Mouse (Mus musculus) liver, embryonic 15.5 days (tissue): ENCODE measurements around the gene Elovl6. TPM values are rescaled to one million over a fixed set of nuclear protein-coding genes. Genes with fewer than 3 reads are reported as not detected.
A peak's percentile ranks its signal among the peaks of the same experiment; 100 is the strongest.

Experiments used
- ATAC-seq: fragments of 200-750 bp; cut with Nextera tagmentation; 2 replicates; pipeline ENCODE4 v1.8.0; 2017; ENCODE audit warnings: moderate number of reproducible peaks, mild to moderate bottlenecking, moderate library complexity; ENCODE audit not compliant: insufficient read depth
- H3K27ac ChIP-seq: fragments of 300-500 bp; sonication (generic); replicated peaks from 2 replicates; pipeline ENCODE4 v1.5.1; 2015; ENCODE audit warnings: mild to moderate bottlenecking, inconsistent platforms
- H3K27me3 ChIP-seq: fragments of 300-500 bp; sonication (generic); 2 replicates; pipeline ENCODE4 v1.6.1; 2015; ENCODE audit warnings: mild to moderate bottlenecking, inconsistent platforms
- H3K36me3 ChIP-seq: fragments of 300-500 bp; sonication (generic); replicated peaks from 2 replicates; pipeline ENCODE4 v1.6.1; 2015; ENCODE audit warnings: moderate library complexity, mild to moderate bottlenecking, inconsistent platforms
- H3K4me1 ChIP-seq: fragments of 300-500 bp; sonication (generic); replicated peaks from 2 replicates; pipeline ENCODE4 v1.6.1; 2015; ENCODE audit warnings: inconsistent platforms
- H3K4me2 ChIP-seq: fragments of 300-500 bp; sonication (generic); 2 replicates; pipeline ENCODE4 v1.6.1; 2015; ENCODE audit warnings: moderate library complexity, mild to moderate bottlenecking, inconsistent platforms
- H3K4me3 ChIP-seq: fragments of 300-500 bp; sonication (generic); replicated peaks from 2 replicates; pipeline ENCODE4 v1.5.1; 2015; ENCODE audit warnings: mild to moderate bottlenecking, inconsistent platforms
- H3K9ac ChIP-seq: fragments of 300-500 bp; sonication (generic); 2 replicates; pipeline ENCODE4 v1.6.1; 2015; ENCODE audit warnings: moderate library complexity, mild to moderate bottlenecking, inconsistent platforms
- H3K9me3 ChIP-seq: fragments of 300-500 bp; sonication (generic); replicated peaks from 2 replicates; pipeline ENCODE4 v1.6.1; 2016; ENCODE audit warnings: inconsistent platforms
- WGBS: fragments of 180-500 bp; shearing (Covaris S2); methylation state at CpG from one replicate; pipeline ENCODE4 v1.1.7; 2015; ENCODE audit warnings: mixed read lengths; ENCODE audit not compliant: insufficient replicate concordance; 5-methylcytosine and 5-hydroxymethylcytosine counted together
- polyA plus RNA-seq: library from polyadenylated mRNA; unstranded; fragments of >200 nt; fragmentation: Nextera tagmentation; extraction: Ambion mirVana; gene quantifications from 2 replicates; pipeline ENCODE4 v1.2.1, GENCODE M21; 2015

Elovl6 gene
- polyA plus RNA-seq, result 10.3 and 12.0 TPM in 2 replicates

GRCm38 (mm10) chr3:129532180-129532864 lies at the start of gene Elovl6:
Gene Elovl6 (plus strand): TSS chr3:129532355.
- Histone ChIP-seq H3K27me3 (no peaks in the 10 kb centered on the region), H3K27ac (peak within 1 kb of the TSS; percentile 82), H3K4me1 (peaks cover 49% of the 10 kb centered on the region), H3K9ac (peak within 1 kb of the TSS; percentile 82), H3K36me3 (no peaks in the 10 kb centered on the region), H3K9me3 (no peaks in the 10 kb centered on the region), H3K4me3 (peak within 1 kb of the TSS; percentile 78), H3K4me2 (peak within 1 kb of the TSS; percentile 90)
- ATAC-seq, result peak; percentile 32
- WGBS, result under 1% methylated on average over 35 of the region's 35 CpGs

- 60% methylated on average over 4 of the region's 4 CpGs for WGBS
Observed at GRCm38 (mm10) chr3:129488774-129489173, 43.4 kb upstream of the Elovl6 start.

GRCm38 (mm10) chr3:129494123-129494522 lies 38.0 kb upstream of the Elovl6 start:
- Histone ChIP-seq H3K4me3 (no peak overlapping the region), H3K9me3 (no peaks in the 10 kb centered on the region), H3K27me3 (no peaks in the 10 kb centered on the region), H3K9ac (no peak overlapping the region), H3K27ac (no peak overlapping the region), H3K4me2 (no peak overlapping the region), H3K36me3 (no peaks in the 10 kb centered on the region), H3K4me1 (no peaks in the 10 kb centered on the region)
- 31% methylated on average over 10 of the region's 10 CpGs for WGBS
- no peak for ATAC-seq

More at GRCm38 (mm10) chr3:129488774-129489173, 43.4 kb upstream of the Elovl6 start:
- H3K27me3 ChIP-seq, result no peaks in the 10 kb centered on the region
- H3K9me3 ChIP-seq, result no peaks in the 10 kb centered on the region
- no peak overlapping the region for H3K4me3 ChIP-seq
- no peak for ATAC-seq
- H3K36me3 ChIP-seq, result no peaks in the 10 kb centered on the region
- H3K9ac ChIP-seq, result no peak overlapping the region
- H3K4me2 ChIP-seq, result no peak overlapping the region
- H3K27ac ChIP-seq, result no peak overlapping the region
- no peaks in the 10 kb centered on the region for H3K4me1 ChIP-seq

- ATAC-seq, result no peak
- WGBS, result 63% methylated on average over 4 of the region's 4 CpGs
- Histone ChIP-seq H3K4me3 (no peak overlapping the region), H3K4me2 (no peak overlapping the region), H3K9me3 (no peaks in the 10 kb centered on the region), H3K27ac (no peak overlapping the region), H3K4me1 (no peaks in the 10 kb centered on the region), H3K9ac (no peak overlapping the region), H3K36me3 (no peaks in the 10 kb centered on the region), H3K27me3 (no peaks in the 10 kb centered on the region)
Observed at GRCm38 (mm10) chr3:129494731-129495130, 37.4 kb upstream of the Elovl6 start.

- Histone ChIP-seq H3K9me3 (no peaks in the 10 kb centered on the region), H3K9ac (no peak overlapping the region), H3K27ac (no peak overlapping the region), H3K4me1 (no peaks in the 10 kb centered on the region), H3K36me3 (no peaks in the 10 kb centered on the region), H3K4me2 (no peak overlapping the region), H3K4me3 (no peak overlapping the region), H3K27me3 (no peaks in the 10 kb centered on the region)
- WGBS, result 70% methylated on average over 7 of the region's 7 CpGs
- ATAC-seq, result no peak
Observed at GRCm38 (mm10) chr3:129503781-129504180, 28.4 kb upstream of the Elovl6 start.

- Histone ChIP-seq H3K27me3 (no peaks in the 10 kb centered on the region), H3K27ac (no peak overlapping the region), H3K4me2 (no peak overlapping the region), H3K36me3 (no peaks in the 10 kb centered on the region), H3K4me1 (no peaks in the 10 kb centered on the region), H3K4me3 (no peak overlapping the region), H3K9ac (no peak overlapping the region), H3K9me3 (no peaks in the 10 kb centered on the region)
- WGBS, result 49% methylated on average over 6 of the region's 6 CpGs
- ATAC-seq, result no peak
Observed at GRCm38 (mm10) chr3:129504928-129505327, 27.2 kb upstream of the Elovl6 start.

- 69% methylated on average over 1 of the region's 1 CpGs for WGBS
- ATAC-seq, result no peak
Observed at GRCm38 (mm10) chr3:129507736-129508135, 24.4 kb upstream of the Elovl6 start.

GRCm38 (mm10) chr3:129508571-129508970 lies 23.6 kb upstream of the Elovl6 start:
- H3K9ac ChIP-seq, result no peak overlapping the region
- H3K9me3 ChIP-seq, result no peaks in the 10 kb centered on the region
- no peak overlapping the region for H3K27ac ChIP-seq
- H3K4me1 ChIP-seq, result no peaks in the 10 kb centered on the region
- no peaks in the 10 kb centered on the region for H3K36me3 ChIP-seq
- ATAC-seq, result no peak
- H3K27me3 ChIP-seq, result no peaks in the 10 kb centered on the region
- H3K4me3 ChIP-seq, result no peak overlapping the region
- H3K4me2 ChIP-seq, result no peak overlapping the region

More at GRCm38 (mm10) chr3:129507736-129508135, 24.4 kb upstream of the Elovl6 start:
- Histone ChIP-seq H3K4me1 (no peaks in the 10 kb centered on the region), H3K9me3 (no peaks in the 10 kb centered on the region), H3K9ac (no peak overlapping the region), H3K27me3 (no peaks in the 10 kb centered on the region), H3K27ac (no peak overlapping the region), H3K4me3 (no peak overlapping the region), H3K36me3 (no peaks in the 10 kb centered on the region), H3K4me2 (no peak overlapping the region)

GRCm38 (mm10) chr3:129509725-129510124 lies 22.4 kb upstream of the Elovl6 start:
- ATAC-seq, result no peak
- no peaks in the 10 kb centered on the region for H3K27me3 ChIP-seq
- no peaks in the 10 kb centered on the region for H3K36me3 ChIP-seq
- H3K4me2 ChIP-seq, result no peak overlapping the region
- H3K4me1 ChIP-seq, result no peaks in the 10 kb centered on the region
- no peaks in the 10 kb centered on the region for H3K9me3 ChIP-seq
- WGBS, result 69% methylated on average over 10 of the region's 10 CpGs
- H3K9ac ChIP-seq, result no peak overlapping the region
- no peak overlapping the region for H3K27ac ChIP-seq
- no peak overlapping the region for H3K4me3 ChIP-seq

GRCm38 (mm10) chr3:129515863-129516436 lies 16.2 kb upstream of the Elovl6 start:
- Histone ChIP-seq H3K9me3 (no peaks in the 10 kb centered on the region), H3K9ac (no peak overlapping the region), H3K27me3 (no peaks in the 10 kb centered on the region), H3K4me1 (no peaks in the 10 kb centered on the region), H3K36me3 (no peaks in the 10 kb centered on the region), H3K27ac (no peak overlapping the region), H3K4me2 (no peak overlapping the region), H3K4me3 (no peak overlapping the region)
- 82% methylated on average over 3 of the region's 3 CpGs for WGBS
- ATAC-seq, result no peak

GRCm38 (mm10) chr3:129520499-129520898 lies 11.7 kb upstream of the Elovl6 start:
- ATAC-seq, result no peak
- no peak overlapping the region for H3K9ac ChIP-seq
- H3K4me3 ChIP-seq, result no peak overlapping the region
- H3K9me3 ChIP-seq, result no peaks in the 10 kb centered on the region
- H3K4me2 ChIP-seq, result no peak overlapping the region
- WGBS, result 61% methylated on average over 4 of the region's 4 CpGs
- no peaks in the 10 kb centered on the region for H3K36me3 ChIP-seq
- H3K4me1 ChIP-seq, result no peaks in the 10 kb centered on the region
- no peaks in the 10 kb centered on the region for H3K27me3 ChIP-seq
- H3K27ac ChIP-seq, result no peak overlapping the region
